9 mouse cellular contexts compared by ENCODE assay signal in genomic region chr9:90184116-90184515, GRCm38 (mm10). TPM values are rescaled to one million over a fixed set of nuclear protein-coding genes. Genes with fewer than 3 reads are reported as not detected.
DNase-seq lines count a peak whose midpoint lies in the region; ATAC-seq and TF ChIP-seq lines count a peak whose summit lies in the region.
"Had no signal": no experiment of that assay in that cellular context is flagged by ENCODE, and none has a peak within 500 bp of the region (broad histone marks: within the 10 kb centered on the region; RNA-seq: fewer than 3 reads in every experiment).

No protein-coding gene starts in this region.

- no peak overlapping the region for H3K9ac ChIP-seq in lung, embryonic 14.5 days
- peak overlapping the region; percentile 7; the same call in 1 of the 2 replicates for H3K9ac ChIP-seq in kidney, embryonic 14.5 days (ENCODE audit: low read depth, low read length)

- DNase-seq in lung, embryonic 14.5 days, result peak; percentile 88
- DNase-seq in lung, adult 18-20 months, result no peak
- DNase-seq in heart, adult 8-10 months (ENCODE audit: low spot score), result peak; percentile 64
- DNase-seq in lung, postnatal 25 days (ENCODE audit: low spot score), result peak; percentile 17
- no peak for DNase-seq in right cerebral cortex, postnatal 14 days
- no peak for DNase-seq in layer of hippocampus, adult 9-11 months
- no peak for DNase-seq in frontal cortex, postnatal 10 days (ENCODE audit: low spot score in 2 of 2)

- H3K27ac ChIP-seq in lung, embryonic 14.5 days (ENCODE audit: low read depth), result no peak overlapping the region
- no peak overlapping the region for H3K27ac ChIP-seq in kidney, embryonic 14.5 days (ENCODE audit: low read depth, low read length)

- 30% methylated on average over 8 of the region's 8 CpGs for WGBS in lung, embryonic 14.5 days
- whole genome bisulfite sequencing in kidney, embryonic 14.5 days, result 52% methylated on average over 8 of the region's 8 CpGs

- peaks cover 47% of the 10 kb centered on the region for H3K36me3 ChIP-seq in lung, embryonic 14.5 days (ENCODE audit: insufficient read depth)
- peaks cover 11% of the 10 kb centered on the region; the same call in 1 of the 2 replicates for H3K36me3 ChIP-seq in kidney, embryonic 14.5 days (ENCODE audit: control insufficient read depth, insufficient read depth, low read length)
- H3K36me3 ChIP-seq: G1E had no signal

- H3K27me3 ChIP-seq in lung, embryonic 14.5 days (ENCODE audit: insufficient read depth, low read length), result no peaks in the 10 kb centered on the region
- no peaks in the 10 kb centered on the region for H3K27me3 ChIP-seq in kidney, embryonic 14.5 days (ENCODE audit: control insufficient read depth, insufficient read depth, low read length)

- ATAC-seq in lung, embryonic 14.5 days (ENCODE audit: insufficient read depth), result peak; percentile 47
- 0 out of 2 replicates have a peak, but pooled peaks have one; percentile 8 for ATAC-seq in kidney, embryonic 14.5 days (ENCODE audit: low FRiP score, low TSS enrichment)

- 0 out of 2 replicates have a peak overlapping the region, but pooled peaks have one; percentile 12 for H3K4me2 ChIP-seq in lung, embryonic 14.5 days
- no peak overlapping the region for H3K4me2 ChIP-seq in kidney, embryonic 14.5 days (replicated peaks; ENCODE audit: low read depth, low read length)

- no peak overlapping the region for H3K4me3 ChIP-seq in lung, embryonic 14.5 days (ENCODE audit: low read depth, low read length)
- H3K4me3 ChIP-seq in kidney, embryonic 14.5 days (ENCODE audit: low read length), result no peak overlapping the region

- TF ChIP-seq CTCF in lung, embryonic 14.5 days (IDR thresholded peaks at IDR 0.05; ENCODE audit: low read depth), result no peak

- no peaks in the 10 kb centered on the region for H3K9me3 ChIP-seq in lung, embryonic 14.5 days (ENCODE audit: low read depth, low read length)
- no peaks in the 10 kb centered on the region for H3K9me3 ChIP-seq in kidney, embryonic 14.5 days (ENCODE audit: control insufficient read depth, low read length)

- H3K4me1 ChIP-seq in lung, embryonic 14.5 days (ENCODE audit: insufficient read depth), result peaks cover 21% of the 10 kb centered on the region
- peaks cover 4% of the 10 kb centered on the region; the same call in 1 of the 2 replicates for H3K4me1 ChIP-seq in kidney, embryonic 14.5 days (ENCODE audit: control insufficient read depth, insufficient read depth, low read length)

RNA-seq across cellular contexts. Expression of gene Adamts7, which starts 21.2 kb away (rescaled TPM):
- polyA plus RNA-seq in lung, embryonic 14.5 days (2014; fragmentation: Nextera tagmentation; extraction: Ambion mirVana), result 23.8 and 30.4 TPM in 2 replicates
- 10 to 100 TPM; 11.2 to 18.0 (median 12.8) TPM for total RNA-seq in heart, adult 8-10 months (2022)
- 10.0 and 10.6 TPM in 2 replicates for polyA plus RNA-seq in kidney, embryonic 14.5 days (2014; fragmentation: Nextera tagmentation; extraction: Ambion mirVana)
- total RNA-seq: G1E had no signal
- polyA plus RNA-seq: G1E had no signal

Comparison
In these comparisons a context has a peak if more than half of its experiments do, and no peak if none do; other contexts are left out.
1. DNase-seq: peak in lung, embryonic 14.5 days (single experiment), heart, adult 8-10 months (single experiment) and lung, postnatal 25 days (single experiment); none in lung, adult 18-20 months (0 of 2), right cerebral cortex, postnatal 14 days (single experiment), layer of hippocampus, adult 9-11 months (single experiment) and frontal cortex, postnatal 10 days (0 of 2).